Mouse (Mus musculus) forebrain, embryonic 14.5 days (tissue): ENCODE measurements around the gene Med24. TPM values are rescaled to one million over a fixed set of nuclear protein-coding genes. Genes with fewer than 3 reads are reported as not detected.
"Not testable (repeated sequence)": the region's sequence is repeated elsewhere in the genome, so short reads cannot be mapped to it uniquely, and the experiment has no call there.

Experiments used
- ATAC-seq: fragments of 200-750 bp; cut with Nextera tagmentation; 2 replicates; pipeline ENCODE4 v1.8.0; 2017; ENCODE audit warnings: mild to moderate bottlenecking, moderate library complexity
- DNase-seq: peaks from one replicate; pipeline ENCODE4 v3.0.0-alpha.2; 2015; ENCODE audit warnings: low spot score
- H3K27ac ChIP-seq: fragments of 300-500 bp; sonication (generic); 2 replicates; pipeline ENCODE4 v1.5.1; 2014; ENCODE audit warnings: low read depth, mild to moderate bottlenecking, control low read depth, low read length, moderate library complexity
- H3K27me3 ChIP-seq: fragments of 300-500 bp; sonication (generic); replicated peaks from 2 replicates; pipeline ENCODE4 v1.6.1; 2014; ENCODE audit warnings: low read length, control low read depth, mixed read lengths; ENCODE audit not compliant: control insufficient read depth, insufficient read depth
- H3K36me3 ChIP-seq: fragments of 300-500 bp; sonication (generic); 2 replicates; pipeline ENCODE4 v1.6.1; 2014; ENCODE audit warnings: low read length, control low read depth; ENCODE audit not compliant: control insufficient read depth, insufficient read depth
- H3K4me1 ChIP-seq: fragments of 300-500 bp; sonication (generic); 2 replicates; pipeline ENCODE4 v1.6.1; 2014; ENCODE audit warnings: antibody characterized with exemption, low read length, control low read depth; ENCODE audit not compliant: control insufficient read depth, insufficient read depth
- H3K4me2 ChIP-seq: fragments of 300-500 bp; sonication (generic); 2 replicates; pipeline ENCODE4 v1.6.1; 2014; ENCODE audit warnings: mild to moderate bottlenecking, control low read depth, low read length
- H3K4me3 ChIP-seq: fragments of 300-500 bp; sonication (generic); 2 replicates; pipeline ENCODE4 v1.5.1; 2014; ENCODE audit warnings: low read depth, low read length, control low read depth
- H3K9ac ChIP-seq: fragments of 300-500 bp; sonication (generic); 2 replicates; pipeline ENCODE4 v1.6.1; 2014; ENCODE audit warnings: mild to moderate bottlenecking, low read length, control low read depth, moderate library complexity
- H3K9me3 ChIP-seq: fragments of 300-500 bp; sonication (generic); replicated peaks from 2 replicates; pipeline ENCODE4 v1.6.1; 2016; ENCODE audit warnings: low read length, control low read depth, mixed read lengths; ENCODE audit not compliant: control insufficient read depth
- WGBS: fragments of 180-500 bp; shearing (Covaris S2); extraction: QIAGEN DNeasy Blood & Tissue Kit; methylation state at CpG from one replicate; pipeline ENCODE4 v1.1.7; 2014; 5-methylcytosine and 5-hydroxymethylcytosine counted together
- polyA plus RNA-seq: library from polyadenylated mRNA; unstranded; fragments of >200 nt; fragmentation: Nextera tagmentation; extraction: Ambion mirVana; gene quantifications from 2 replicates; pipeline ENCODE4 v1.2.1, GENCODE M21; 2014

The Med24 gene
- polyA plus RNA-seq, 1 experiment from 2014 or later = 76.0 TPM

DNA sequence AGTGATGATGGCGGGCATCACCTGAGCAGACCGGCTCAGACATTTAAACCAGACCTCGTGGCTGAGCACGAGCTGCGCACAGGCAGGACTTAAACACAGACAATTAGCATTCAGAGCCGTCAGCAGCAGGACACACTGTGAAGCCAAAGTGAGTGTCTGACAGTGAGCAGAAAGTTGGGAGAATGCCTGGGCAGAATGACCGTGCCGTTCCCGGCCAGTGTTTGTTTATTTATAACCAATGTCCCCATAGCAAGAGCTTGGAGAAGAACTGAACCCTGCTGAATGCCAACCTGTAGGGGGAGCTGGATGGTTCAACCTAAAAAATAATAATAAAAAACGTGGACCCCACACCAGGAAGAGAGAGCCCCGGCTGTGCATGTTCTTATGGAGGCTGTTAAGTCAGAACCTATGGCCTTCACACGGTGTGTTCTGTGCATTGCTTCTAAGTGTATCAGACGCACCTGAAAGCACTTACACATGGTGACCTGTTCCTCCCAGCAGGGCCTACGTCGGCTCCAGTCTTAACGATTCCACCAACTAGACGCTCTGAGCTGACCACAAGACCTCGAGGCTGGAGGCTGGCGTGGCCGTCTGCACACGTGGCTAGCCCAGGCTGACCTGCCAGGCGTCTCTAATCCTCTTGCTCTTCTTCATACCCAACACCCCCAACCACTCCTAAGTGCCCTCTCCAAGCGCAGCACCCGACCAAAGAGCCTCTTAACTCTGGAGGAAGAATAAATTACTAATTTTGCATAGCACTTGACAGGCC lies 7.6 kb downstream of the Med24 start:
- H3K4me1 ChIP-seq = peaks cover 3% of the 10 kb centered on the region; the same call in 1 of the 2 replicates
- no peaks in the 10 kb centered on the region for H3K9me3 ChIP-seq
- DNase-seq (no peak), ATAC-seq (no peak)
- no peak overlapping the region for H3K4me2 ChIP-seq
- WGBS = 72% methylated on average over 24 of the region's 24 CpGs
- no peak overlapping the region for H3K27ac ChIP-seq
- no peaks in the 10 kb centered on the region for H3K27me3 ChIP-seq
- H3K9ac ChIP-seq = no peak overlapping the region
- H3K36me3 ChIP-seq = peaks cover 55% of the 10 kb centered on the region
- no peak overlapping the region for H3K4me3 ChIP-seq

DNA sequence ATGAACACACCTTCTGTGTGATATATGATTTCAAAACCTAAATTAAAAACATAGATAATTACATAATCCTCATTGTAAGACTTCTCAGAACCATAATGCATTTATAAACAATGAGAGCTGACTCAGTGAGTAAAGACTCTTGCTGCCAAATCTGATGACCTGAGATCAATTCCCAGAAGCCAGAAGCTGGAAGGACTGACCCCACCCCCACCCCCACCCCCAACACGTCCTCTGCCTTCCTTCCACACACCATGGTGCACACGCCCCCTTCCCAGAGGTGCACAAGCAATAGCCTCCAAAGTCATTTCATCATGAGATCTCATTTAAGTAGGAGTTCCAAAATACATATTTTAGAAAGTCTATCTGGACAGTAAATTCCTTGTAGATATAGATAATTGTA lies 8.5 kb downstream of the Med24 start:
- Histone ChIP-seq H3K27me3 (no peaks in the 10 kb centered on the region), H3K27ac (no peak overlapping the region), H3K4me3 (no peak overlapping the region), H3K36me3 (peaks cover 57% of the 10 kb centered on the region), H3K4me1 (peaks cover 3% of the 10 kb centered on the region; the same call in 1 of the 2 replicates), H3K9ac (no peak overlapping the region), H3K4me2 (no peak overlapping the region), H3K9me3 (no peaks in the 10 kb centered on the region)
- 69% methylated on average over 2 of the region's 2 CpGs for WGBS
- DNase-seq (no peak), ATAC-seq (no peak)

DNA sequence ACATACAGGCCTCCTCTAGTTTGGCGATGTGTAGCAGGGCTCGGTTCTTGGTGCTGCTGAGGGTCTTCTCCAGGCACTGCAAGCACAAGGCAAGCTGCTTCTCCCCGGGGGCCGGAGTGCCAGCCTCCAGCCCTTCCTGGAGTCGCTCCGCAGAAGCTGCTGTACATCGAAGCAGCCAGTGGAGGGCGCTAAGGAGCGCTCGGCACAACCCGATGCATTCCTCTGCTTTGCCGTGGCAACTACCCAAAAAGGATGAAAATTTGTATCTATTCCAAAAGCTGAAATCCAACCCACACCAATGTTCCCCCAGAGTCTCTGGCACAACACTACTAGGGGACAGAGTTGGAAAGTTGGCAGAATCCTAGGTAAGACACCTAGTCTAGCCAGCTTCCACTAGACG lies 11.3 kb downstream of the Med24 start:
- peak; percentile 66 for DNase-seq
- WGBS = 18% methylated on average over 13 of the region's 13 CpGs
- Histone ChIP-seq H3K4me3 (no peak overlapping the region), H3K4me1 (peaks cover 3% of the 10 kb centered on the region; the same call in 1 of the 2 replicates), H3K4me2 (no peak overlapping the region), H3K27me3 (no peaks in the 10 kb centered on the region), H3K27ac (no peak overlapping the region), H3K36me3 (peaks cover 67% of the 10 kb centered on the region), H3K9ac (no peak overlapping the region; the same call in 1 of the 2 replicates), H3K9me3 (no peaks in the 10 kb centered on the region)
- no peak for ATAC-seq

DNA sequence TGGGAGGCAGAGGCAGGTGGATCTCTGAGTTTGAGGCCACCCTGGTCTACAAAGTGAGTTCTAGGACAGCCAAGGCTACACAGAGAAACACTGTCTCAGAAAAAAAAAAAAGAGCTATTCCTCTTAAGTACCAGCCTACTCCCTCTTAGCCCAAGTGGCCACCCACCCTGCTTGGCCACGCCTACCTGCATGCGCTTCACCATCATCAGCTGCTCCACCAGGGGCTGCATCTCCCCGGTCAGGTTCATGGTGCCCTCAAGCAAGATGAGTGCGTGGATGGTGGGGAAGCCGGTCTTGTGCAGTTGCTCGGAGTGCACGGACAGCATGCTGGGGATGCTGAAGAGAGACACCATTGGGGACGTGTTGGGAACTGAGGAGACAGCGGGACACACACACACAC lies 13.3 kb downstream of the Med24 start:
- no peak overlapping the region for H3K4me2 ChIP-seq
- no peaks in the 10 kb centered on the region for H3K9me3 ChIP-seq
- ATAC-seq (no peak), DNase-seq (no peak)
- no peaks in the 10 kb centered on the region for H3K27me3 ChIP-seq
- no peak overlapping the region for H3K27ac ChIP-seq
- H3K36me3 ChIP-seq = peaks cover 77% of the 10 kb centered on the region
- no peak overlapping the region for H3K9ac ChIP-seq
- H3K4me1 ChIP-seq = peaks cover 3% of the 10 kb centered on the region; the same call in 1 of the 2 replicates
- 95% methylated on average over 9 of the region's 9 CpGs for WGBS
- no peak overlapping the region for H3K4me3 ChIP-seq

DNA sequence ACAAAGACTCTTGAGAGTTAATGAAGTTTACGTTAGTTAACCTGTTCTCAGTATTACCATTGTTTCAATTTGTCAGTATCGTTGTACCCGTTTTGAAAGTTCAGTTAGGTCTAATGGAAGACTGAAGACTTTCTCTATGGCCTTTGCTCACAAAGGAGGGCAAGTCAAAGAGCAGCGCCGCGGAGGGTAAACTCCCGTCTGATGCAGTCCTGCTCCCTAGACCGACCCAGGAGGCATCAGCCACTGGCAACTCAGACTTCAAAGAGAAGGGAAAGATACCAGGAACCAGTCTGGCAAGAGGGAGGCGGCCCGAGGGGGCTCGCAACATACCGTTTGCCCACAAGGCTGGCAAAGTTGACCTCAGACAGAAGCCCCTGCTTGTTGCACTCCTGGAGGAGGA lies 15.5 kb downstream of the Med24 start:
- H3K4me1 ChIP-seq = peaks cover 3% of the 10 kb centered on the region; the same call in 1 of the 2 replicates
- DNase-seq (no peak), ATAC-seq (no peak)
- no peaks in the 10 kb centered on the region for H3K27me3 ChIP-seq
- no peak overlapping the region for H3K4me3 ChIP-seq
- no peak overlapping the region for H3K27ac ChIP-seq
- no peak overlapping the region for H3K4me2 ChIP-seq
- H3K36me3 ChIP-seq = peaks cover 90% of the 10 kb centered on the region
- WGBS = 82% methylated on average over 12 of the region's 12 CpGs
- no peak overlapping the region for H3K9ac ChIP-seq
- no peaks in the 10 kb centered on the region for H3K9me3 ChIP-seq

DNA sequence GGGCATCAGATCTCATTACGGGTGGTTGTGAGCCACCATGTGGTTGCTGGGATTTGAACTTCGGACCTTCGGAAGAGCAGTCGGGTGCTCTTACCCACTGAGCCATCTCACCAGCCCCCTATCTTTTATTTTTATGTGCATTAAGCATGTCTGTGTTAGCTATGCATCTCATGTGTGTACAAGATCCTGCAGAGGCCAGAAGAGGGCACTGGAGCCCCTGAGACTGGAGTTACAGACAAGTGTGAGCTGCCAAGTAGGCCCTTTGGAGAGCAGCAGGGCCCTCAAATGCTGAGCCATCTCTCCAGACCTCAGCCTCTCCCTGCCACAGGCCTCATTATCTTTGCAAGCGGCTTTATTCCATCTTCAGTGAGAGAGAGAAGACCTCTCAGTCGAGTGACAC lies 17.2 kb downstream of the Med24 start:
- not testable (repeated sequence) for H3K4me3 ChIP-seq, H3K9ac ChIP-seq, H3K4me1 ChIP-seq, ATAC-seq, H3K27ac ChIP-seq, H3K27me3 ChIP-seq, H3K9me3 ChIP-seq, H3K4me2 ChIP-seq
- DNase-seq = peak; percentile 64
- peaks cover 94% of the 10 kb centered on the region for H3K36me3 ChIP-seq
- 87% methylated on average over 6 of the region's 6 CpGs for WGBS

DNA sequence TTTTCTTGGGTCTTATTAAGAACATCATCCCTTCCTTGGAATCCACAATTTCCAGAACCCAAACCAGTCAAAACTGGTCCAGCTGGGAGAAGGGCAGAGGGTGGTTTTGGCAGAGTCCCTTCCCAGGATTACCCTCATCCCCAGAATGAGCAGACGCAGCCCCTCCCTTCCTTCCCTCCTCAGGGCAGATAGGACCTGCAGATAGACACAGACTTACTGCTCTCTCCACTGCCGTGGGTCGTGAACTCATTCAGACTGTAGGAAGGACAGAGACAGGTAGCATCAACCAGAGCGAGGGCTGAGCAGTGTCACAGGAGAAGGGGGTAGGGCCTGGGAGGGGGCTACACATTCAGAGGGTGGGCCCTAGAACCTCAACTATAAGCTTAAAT lies 18.2 kb downstream of the Med24 start:
- H3K27me3 ChIP-seq = no peaks in the 10 kb centered on the region
- H3K4me1 ChIP-seq = no peaks in the 10 kb centered on the region
- ATAC-seq (no peak), DNase-seq (no peak)
- no peak overlapping the region for H3K27ac ChIP-seq
- H3K4me2 ChIP-seq = no peak overlapping the region
- H3K9me3 ChIP-seq = no peaks in the 10 kb centered on the region
- no peak overlapping the region for H3K9ac ChIP-seq
- WGBS = 85% methylated on average over 4 of the region's 4 CpGs
- no peak overlapping the region for H3K4me3 ChIP-seq
- H3K36me3 ChIP-seq = peaks cover 95% of the 10 kb centered on the region

DNA sequence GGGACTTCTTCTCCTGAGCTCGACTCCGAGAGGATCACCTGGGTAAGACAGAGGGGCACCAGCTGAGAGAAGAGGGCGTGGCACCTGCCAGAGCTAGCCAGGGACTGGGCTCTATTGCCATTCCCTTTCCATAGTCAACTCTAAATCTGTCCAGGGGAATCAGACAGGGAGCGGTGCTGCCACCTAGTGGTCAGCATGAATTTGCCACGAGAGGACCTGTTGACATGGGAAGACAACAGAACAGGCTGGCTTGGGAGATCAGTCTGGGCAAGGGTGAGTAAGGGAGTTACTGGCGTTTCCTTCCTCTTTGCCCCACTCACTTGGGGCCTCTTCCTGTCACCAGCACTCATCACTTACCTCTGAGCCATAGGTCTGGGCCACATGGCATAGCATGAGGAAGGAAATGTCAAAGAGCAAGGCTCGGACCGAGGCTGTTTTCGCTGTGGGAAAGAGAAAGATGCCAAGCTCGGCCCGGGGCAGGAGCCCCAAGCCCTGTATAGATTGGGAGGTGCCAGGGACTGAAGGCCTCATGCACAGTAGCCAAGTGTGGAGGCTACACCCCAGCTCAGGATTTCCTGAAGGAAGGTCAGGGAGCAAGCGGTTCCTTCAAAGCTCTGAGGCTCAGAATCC lies 18.7 kb downstream of the Med24 start:
- DNase-seq (peak; percentile 83), ATAC-seq (peak; percentile 55)
- H3K4me3 ChIP-seq = no peak overlapping the region
- no peak overlapping the region for H3K27ac ChIP-seq
- H3K9ac ChIP-seq = no peak overlapping the region
- H3K4me1 ChIP-seq = no peaks in the 10 kb centered on the region
- H3K27me3 ChIP-seq = no peaks in the 10 kb centered on the region
- peaks cover 95% of the 10 kb centered on the region for H3K36me3 ChIP-seq
- H3K9me3 ChIP-seq = no peaks in the 10 kb centered on the region
- WGBS = 55% methylated on average over 12 of the region's 12 CpGs
- H3K4me2 ChIP-seq = no peak overlapping the region
